Mouse (Mus musculus) embryonic facial prominence, embryonic 10.5 days (tissue): ENCODE measurements around the gene Clmp. TPM values are rescaled to one million over a fixed set of nuclear protein-coding genes. Genes with fewer than 3 reads are reported as not detected.

Experiments
- DNase-seq: peaks from one replicate; pipeline ENCODE4 v3.0.0-alpha.2; 2017; ENCODE audit warnings: low spot score
- H3K27ac ChIP-seq: fragments of 300-500 bp; sonication (generic); replicated peaks from 2 replicates; pipeline ENCODE4 v1.5.1; 2016; ENCODE audit warnings: mild to moderate bottlenecking
- H3K27me3 ChIP-seq: fragments of 300-500 bp; sonication (generic); replicated peaks from 2 replicates; pipeline ENCODE4 v1.6.1; 2016; ENCODE audit warnings: low read depth, mild to moderate bottlenecking; ENCODE audit not compliant: poor library complexity, severe bottlenecking
- H3K36me3 ChIP-seq: fragments of 300-500 bp; sonication (generic); replicated peaks from 2 replicates; pipeline ENCODE4 v1.6.1; 2016; ENCODE audit warnings: mild to moderate bottlenecking, moderate library complexity
- H3K4me1 ChIP-seq: fragments of 300-500 bp; sonication (generic); 2 replicates; pipeline ENCODE4 v1.6.1; 2016
- H3K4me3 ChIP-seq: fragments of 300-500 bp; sonication (generic); 2 replicates; pipeline ENCODE4 v1.5.1; 2016; ENCODE audit warnings: mild to moderate bottlenecking, moderate library complexity
- H3K9me3 ChIP-seq: fragments of 300-500 bp; sonication (generic); 2 replicates; pipeline ENCODE4 v1.6.1; 2016; ENCODE audit warnings: mild to moderate bottlenecking
- WGBS: fragments of 180-500 bp; shearing (Covaris S2); methylation state at CpG from one replicate; pipeline ENCODE4 v1.1.7; 2016; 5-methylcytosine and 5-hydroxymethylcytosine counted together
- polyA plus RNA-seq: library from polyadenylated mRNA; unstranded; fragments of >200 nt; fragmentation: Nextera tagmentation; extraction: Ambion mirVana; gene quantifications from 2 replicates; pipeline ENCODE4 v1.2.1, GENCODE M21; 2016

Gene Clmp
- polyA plus RNA-seq, 1 experiment from 2014 or later, result 45.6 TPM

DNA sequence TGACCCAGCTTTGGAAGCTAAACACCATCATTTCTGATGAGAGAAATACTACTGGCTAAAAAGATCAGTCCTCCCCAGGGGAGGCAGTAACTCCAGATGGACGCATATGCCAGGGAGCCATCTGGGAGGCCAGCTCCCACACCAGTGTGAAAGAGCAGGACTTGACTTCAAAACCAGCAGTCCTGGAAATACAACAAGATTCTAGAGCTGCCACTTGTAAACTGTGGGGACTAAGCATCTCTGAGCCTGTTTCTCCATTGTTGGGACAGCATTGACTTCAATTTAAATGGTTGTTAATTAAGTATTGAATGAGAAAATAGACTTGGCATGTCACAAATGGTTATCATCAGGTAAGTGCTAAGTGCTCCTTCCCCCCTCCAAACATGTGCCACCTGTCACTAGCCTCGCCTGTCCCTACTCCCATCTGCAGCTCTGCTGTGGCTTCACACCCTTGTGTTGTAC, 37.6 kb downstream of the Clmp start:
- DNase-seq, result no peak
- Histone ChIP-seq H3K4me3 (no peak overlapping the region), H3K9me3 (no peaks in the 10 kb centered on the region), H3K4me1 (peaks cover 37% of the 10 kb centered on the region), H3K36me3 (peaks cover 7% of the 10 kb centered on the region), H3K27ac (no peak overlapping the region), H3K27me3 (no peaks in the 10 kb centered on the region)
- 66% methylated on average over 2 of the region's 2 CpGs for WGBS

DNA sequence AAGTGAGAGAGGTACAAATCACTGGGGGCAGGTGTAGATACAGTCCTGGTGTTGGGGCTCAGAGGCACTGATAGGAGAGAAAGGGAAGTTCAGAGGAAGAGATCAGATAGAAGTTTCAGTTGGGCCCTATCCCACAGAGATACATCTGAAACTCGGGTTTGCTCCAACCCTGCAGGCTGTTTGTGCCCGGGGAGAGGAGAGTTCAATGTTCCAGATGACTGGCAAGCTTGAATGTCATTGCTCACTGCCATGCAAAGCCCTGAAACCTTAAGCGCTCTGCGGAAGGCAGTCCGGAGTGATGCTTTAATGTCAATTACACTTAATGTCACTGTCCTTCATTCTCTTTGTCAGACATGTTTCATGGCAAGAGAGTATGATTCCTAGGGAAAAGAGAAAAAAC, 39.2 kb downstream of the Clmp start:
- H3K4me3 ChIP-seq, result no peak overlapping the region
- WGBS, result 57% methylated on average over 5 of the region's 5 CpGs
- peaks cover 32% of the 10 kb centered on the region for H3K4me1 ChIP-seq
- DNase-seq, result no peak
- no peak overlapping the region for H3K27ac ChIP-seq
- H3K9me3 ChIP-seq, result no peaks in the 10 kb centered on the region
- no peaks in the 10 kb centered on the region for H3K27me3 ChIP-seq
- peaks cover 3% of the 10 kb centered on the region; the same call in 1 of the 2 replicates for H3K36me3 ChIP-seq

DNA sequence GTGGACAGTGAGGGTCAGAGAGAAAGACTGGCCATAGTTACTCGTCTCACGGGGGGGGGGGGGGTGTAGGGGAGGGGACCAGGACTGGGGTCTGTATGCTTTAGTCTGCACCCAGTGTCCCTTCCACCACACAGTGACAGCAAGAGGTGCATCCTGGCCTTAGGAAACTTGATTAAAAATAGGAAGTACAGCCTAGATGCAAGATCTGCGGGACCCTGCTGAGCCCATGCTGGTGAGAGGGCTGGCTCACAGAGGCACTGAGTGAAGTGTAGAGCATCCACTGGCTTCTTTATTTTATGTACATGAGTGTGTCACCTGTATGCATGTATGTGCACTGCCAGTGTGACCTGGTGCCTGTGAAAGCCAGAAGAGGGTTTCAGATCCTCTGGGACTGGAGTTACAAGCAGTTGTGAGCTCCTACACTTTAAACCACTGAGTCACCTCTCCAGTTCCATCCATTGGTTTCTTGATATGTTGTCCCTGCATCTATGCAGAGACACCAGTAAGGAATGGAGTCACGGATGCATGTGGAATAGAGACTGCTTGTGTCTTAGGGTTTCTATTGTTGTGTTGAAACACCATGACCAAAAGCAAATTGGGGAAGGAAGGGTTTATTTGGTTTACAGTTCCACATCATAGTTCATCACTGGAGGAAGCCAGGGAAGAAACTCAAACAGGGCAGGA, 41.5 kb downstream of the Clmp start:
- Histone ChIP-seq H3K9me3 (no peaks in the 10 kb centered on the region), H3K36me3 (peaks cover 3% of the 10 kb centered on the region; the same call in 1 of the 2 replicates), H3K4me3 (no peak overlapping the region), H3K4me1 (peaks cover 46% of the 10 kb centered on the region), H3K27me3 (no peaks in the 10 kb centered on the region), H3K27ac (no peak overlapping the region)
- WGBS, result 86% methylated on average over 4 of the region's 4 CpGs
- DNase-seq, result no peak

DNA sequence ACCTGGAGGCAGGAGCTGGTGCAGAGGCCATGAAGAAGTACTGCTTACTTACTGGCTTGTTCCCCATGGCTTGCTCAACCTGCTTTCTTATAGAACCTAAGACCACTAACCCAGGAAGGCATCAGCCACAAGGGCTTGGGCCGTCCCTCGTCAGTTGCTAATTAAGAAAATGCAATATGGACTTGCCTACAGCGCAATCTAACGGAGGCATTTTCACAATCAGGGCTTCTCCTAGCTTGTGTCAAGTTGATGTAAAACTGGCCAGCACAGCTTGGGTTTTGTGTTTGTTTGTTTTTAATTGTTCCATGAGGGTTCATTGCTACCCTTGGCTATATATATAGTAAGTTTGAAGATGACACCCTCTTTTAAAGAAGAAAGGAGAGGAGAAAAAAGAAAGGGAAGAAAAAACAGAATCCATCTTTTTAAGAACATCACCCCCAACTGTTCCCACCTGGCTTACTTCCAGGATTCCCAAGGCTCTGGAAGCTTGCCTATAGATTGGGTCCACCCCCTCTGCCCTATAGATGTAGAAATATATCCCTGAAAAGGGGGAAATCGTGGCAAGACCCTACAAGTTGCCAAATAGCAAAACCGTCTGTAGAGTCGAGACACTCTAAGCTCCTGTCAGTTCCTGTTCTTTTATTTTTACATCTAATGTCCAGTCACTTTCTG, 42.2 kb downstream of the Clmp start:
- no peak for DNase-seq
- Histone ChIP-seq H3K4me3 (no peak overlapping the region), H3K36me3 (peaks cover 3% of the 10 kb centered on the region; the same call in 1 of the 2 replicates), H3K4me1 (peaks cover 50% of the 10 kb centered on the region), H3K27me3 (no peaks in the 10 kb centered on the region), H3K9me3 (no peaks in the 10 kb centered on the region), H3K27ac (no peak overlapping the region)
- 90% methylated on average over 7 of the region's 7 CpGs for WGBS

DNA sequence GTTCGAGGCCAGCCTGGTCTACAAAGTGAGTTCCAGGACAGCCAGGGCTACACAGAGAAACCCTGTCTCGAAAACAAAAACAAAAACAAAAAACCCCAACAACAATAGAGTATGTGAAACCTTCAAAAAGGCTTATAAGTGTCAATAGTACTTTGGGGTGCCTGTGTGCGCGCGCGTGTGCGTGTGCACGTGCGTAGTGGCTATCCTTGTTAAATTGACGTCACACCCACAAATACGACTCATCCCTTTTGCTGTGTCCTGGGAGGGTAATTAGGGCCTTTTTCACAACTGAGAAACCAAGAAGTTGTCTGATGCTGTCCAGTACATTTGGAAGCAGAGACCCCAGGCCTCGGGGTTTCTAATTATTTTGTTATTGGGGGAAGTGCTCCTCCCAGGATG, 44.5 kb downstream of the Clmp start:
- Histone ChIP-seq H3K4me3 (peak overlapping the region; percentile 58), H3K9me3 (no peaks in the 10 kb centered on the region), H3K4me1 (peaks cover 41% of the 10 kb centered on the region), H3K36me3 (peaks cover 3% of the 10 kb centered on the region; the same call in 1 of the 2 replicates), H3K27me3 (no peaks in the 10 kb centered on the region), H3K27ac (peak overlapping the region; percentile 92)
- no peak for DNase-seq
- 45% methylated on average over 12 of the region's 12 CpGs for WGBS

DNA sequence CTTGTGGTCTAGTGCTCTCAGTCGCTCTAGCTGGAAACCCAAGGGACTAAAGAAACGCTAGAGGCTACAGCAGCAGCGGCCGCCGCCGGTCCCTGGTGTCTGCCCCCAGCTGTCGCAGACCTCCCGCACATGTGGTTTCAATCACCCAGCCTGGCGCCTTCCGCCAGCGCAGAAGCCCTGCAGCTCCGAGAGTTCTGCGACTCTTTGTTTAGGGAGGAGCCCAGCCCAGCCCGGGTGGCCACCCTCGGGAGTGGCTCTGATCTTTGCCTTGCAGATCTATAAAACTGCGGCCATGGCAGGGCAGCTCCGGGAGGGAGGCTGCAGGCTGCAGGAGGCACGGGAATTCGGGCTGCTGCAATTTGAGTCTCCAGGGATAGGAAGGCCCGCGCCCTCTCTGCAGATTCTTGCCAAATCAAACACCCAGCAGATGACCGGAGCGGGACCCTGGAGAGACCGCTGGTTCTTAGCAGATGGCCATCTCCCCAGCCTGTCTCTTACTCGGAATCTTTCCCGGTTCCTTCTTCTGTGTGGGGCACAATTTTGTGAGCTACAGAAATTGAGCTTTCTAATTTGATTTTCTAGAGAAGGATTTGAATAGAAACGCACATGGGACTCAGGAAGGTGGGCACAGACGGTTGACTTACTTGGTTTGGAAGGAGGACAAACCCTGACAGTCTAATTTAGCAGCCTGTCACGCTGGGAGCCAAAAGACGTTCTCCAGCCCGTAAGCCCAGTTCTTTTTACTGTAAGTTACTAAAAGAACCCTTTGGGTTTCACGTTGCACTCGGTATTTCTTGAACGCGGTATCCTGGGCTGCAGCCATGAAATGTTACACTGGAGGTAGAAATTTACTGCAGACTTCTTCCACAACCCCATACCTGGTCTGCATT, 45.2 kb downstream of the Clmp start:
- peaks cover 40% of the 10 kb centered on the region for H3K4me1 ChIP-seq
- under 1% methylated on average over 35 of the region's 35 CpGs for WGBS
- peak overlapping the region; percentile 92 for H3K27ac ChIP-seq
- no peaks in the 10 kb centered on the region for H3K9me3 ChIP-seq
- H3K36me3 ChIP-seq, result peaks cover 3% of the 10 kb centered on the region; the same call in 1 of the 2 replicates
- peak overlapping the region; percentile 58 for H3K4me3 ChIP-seq
- peak; percentile 93 for DNase-seq
- H3K27me3 ChIP-seq, result no peaks in the 10 kb centered on the region

DNA sequence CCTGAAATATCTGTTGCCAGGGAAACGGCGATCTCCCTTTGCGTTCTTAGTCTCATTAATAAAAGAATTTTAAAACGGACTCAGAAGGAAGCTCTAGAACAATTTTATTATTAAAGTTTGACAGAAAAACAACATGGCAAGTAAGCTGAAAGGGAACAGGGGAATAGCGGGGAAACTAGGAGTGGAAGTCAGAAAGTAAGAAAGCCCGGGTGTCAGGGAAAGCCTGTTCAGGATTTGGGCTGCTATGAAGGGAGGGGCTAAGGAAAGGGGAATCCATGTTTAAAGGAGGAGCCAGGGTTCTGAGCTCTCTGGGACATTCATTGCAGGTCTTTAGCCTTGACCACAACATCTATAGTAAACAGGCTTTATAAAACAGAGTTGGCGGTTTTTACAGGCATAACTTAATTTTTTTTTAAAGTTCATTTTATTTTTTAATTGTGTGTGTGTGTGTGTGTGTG, 45.9 kb downstream of the Clmp start:
- Histone ChIP-seq H3K27ac (peak overlapping the region; percentile 92), H3K9me3 (no peaks in the 10 kb centered on the region), H3K27me3 (no peaks in the 10 kb centered on the region), H3K4me1 (peaks cover 40% of the 10 kb centered on the region), H3K4me3 (peak overlapping the region; percentile 58), H3K36me3 (peaks cover 3% of the 10 kb centered on the region; the same call in 1 of the 2 replicates)
- DNase-seq, result peak; percentile 45
- WGBS, result 6% methylated on average over 7 of the region's 7 CpGs

DNA sequence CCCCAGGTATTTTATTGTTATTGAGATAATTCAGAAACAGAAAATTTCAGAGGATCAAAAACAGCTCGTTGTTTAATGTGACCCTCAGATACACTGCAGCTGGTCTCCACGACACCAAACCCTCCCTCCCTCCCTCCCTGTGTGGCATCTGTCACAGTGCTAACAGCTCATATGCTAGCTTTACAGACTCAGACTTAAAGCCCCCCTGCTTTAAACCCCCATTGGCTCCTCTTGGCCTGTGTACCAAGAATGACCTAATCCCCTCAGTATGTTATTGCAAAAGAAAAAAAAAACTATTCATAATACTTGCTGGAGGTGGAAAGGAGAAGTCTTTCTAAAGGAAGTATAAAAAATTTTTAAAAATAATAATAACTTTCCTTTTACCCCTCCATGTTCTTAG, 46.5 kb downstream of the Clmp start:
- peaks cover 3% of the 10 kb centered on the region; the same call in 1 of the 2 replicates for H3K36me3 ChIP-seq
- no peaks in the 10 kb centered on the region for H3K27me3 ChIP-seq
- peak overlapping the region; percentile 92; the same call in 1 of the 2 replicates for H3K27ac ChIP-seq
- peak overlapping the region; percentile 58; the same call in 1 of the 2 replicates for H3K4me3 ChIP-seq
- peaks cover 40% of the 10 kb centered on the region for H3K4me1 ChIP-seq
- 26% methylated on average over 2 of the region's 2 CpGs for WGBS
- no peak for DNase-seq
- H3K9me3 ChIP-seq, result no peaks in the 10 kb centered on the region

DNA sequence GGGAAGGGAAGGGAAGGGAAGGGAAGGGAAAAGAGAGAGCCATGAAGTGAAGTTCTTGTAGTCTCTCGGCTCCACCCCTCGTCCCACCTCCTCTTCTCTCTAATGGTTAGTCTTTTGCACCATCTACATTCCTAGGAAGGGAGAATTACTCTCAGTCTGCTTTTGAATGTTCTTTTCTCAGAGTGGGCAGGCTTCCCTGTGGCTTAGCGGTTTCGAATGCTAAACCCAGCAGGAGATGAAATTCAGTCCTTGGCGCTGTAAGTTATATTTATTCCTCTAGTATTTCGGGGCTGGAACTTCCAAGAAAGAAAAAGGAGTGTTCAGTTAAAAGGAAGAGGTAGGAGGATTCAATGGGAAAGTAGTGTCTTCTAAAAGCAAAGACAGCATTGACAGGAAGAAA, 51.4 kb downstream of the Clmp start:
- H3K4me3 ChIP-seq, result no peak overlapping the region
- H3K36me3 ChIP-seq, result no peaks in the 10 kb centered on the region
- peaks cover 20% of the 10 kb centered on the region for H3K4me1 ChIP-seq
- H3K9me3 ChIP-seq, result no peaks in the 10 kb centered on the region
- H3K27ac ChIP-seq, result no peak overlapping the region
- H3K27me3 ChIP-seq, result no peaks in the 10 kb centered on the region
- 83% methylated on average over 6 of the region's 6 CpGs for whole genome bisulfite sequencing
- DNase-seq, result no peak

DNA sequence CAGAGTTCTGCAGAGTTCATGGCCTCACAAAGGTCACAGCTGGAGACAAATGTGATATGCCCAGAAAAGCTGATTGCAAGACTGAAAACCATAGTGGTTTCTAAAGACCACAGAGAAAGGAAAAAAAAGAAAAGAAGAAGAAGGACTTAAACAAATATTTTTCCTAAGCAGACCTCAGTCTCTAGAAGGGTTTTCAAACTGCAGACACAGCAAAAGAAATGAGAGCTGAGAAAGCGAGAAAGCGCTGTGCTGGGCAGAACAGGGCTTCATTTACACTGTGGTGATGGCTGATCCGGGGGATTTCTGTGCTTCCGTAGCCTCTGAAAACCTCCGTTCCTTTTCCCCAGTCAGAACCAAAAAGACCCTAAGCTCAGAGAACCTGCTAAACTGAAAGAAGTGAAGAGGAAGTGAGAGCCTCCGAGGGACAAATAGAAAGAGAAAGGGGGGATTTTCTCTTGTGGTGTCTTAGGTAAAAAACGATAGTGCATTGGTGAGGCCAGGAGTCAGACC, 57.8 kb downstream of the Clmp start:
- 44% methylated on average over 7 of the region's 7 CpGs for WGBS

DNA sequence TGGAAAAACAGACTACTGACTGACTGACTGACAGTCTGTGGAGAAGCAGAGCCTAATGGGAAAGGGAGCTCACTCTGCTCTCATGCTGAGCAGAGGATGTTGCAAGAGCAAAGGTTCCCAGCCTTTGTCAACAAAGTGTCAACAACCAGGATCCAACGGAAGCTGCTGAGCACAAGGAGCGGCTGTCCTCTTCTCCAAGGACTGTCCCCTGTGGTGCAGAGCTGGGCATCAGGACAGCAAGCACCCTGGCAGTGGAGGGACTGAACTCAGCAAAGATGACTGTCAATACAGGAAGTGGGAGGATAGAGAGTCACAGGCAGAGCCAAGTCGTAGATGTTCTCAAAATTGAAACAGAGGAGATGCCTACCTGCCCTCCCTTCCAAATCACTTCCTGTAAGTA, 58.5 kb downstream of the Clmp start:
- no peak for DNase-seq
- Histone ChIP-seq H3K4me1 (peaks cover 32% of the 10 kb centered on the region), H3K36me3 (peaks cover 24% of the 10 kb centered on the region), H3K27ac (peak overlapping the region; percentile 52; the same call in 1 of the 2 replicates), H3K4me3 (no peak overlapping the region), H3K9me3 (no peaks in the 10 kb centered on the region), H3K27me3 (no peaks in the 10 kb centered on the region)
- WGBS, result 52% methylated on average over 3 of the region's 3 CpGs

More for the DNA sequence above, 57.8 kb downstream of the Clmp start:
- H3K27ac ChIP-seq, result peak overlapping the region; percentile 52
- peaks cover 24% of the 10 kb centered on the region for H3K36me3 ChIP-seq
- H3K4me1 ChIP-seq, result peaks cover 32% of the 10 kb centered on the region
- no peak for DNase-seq
- no peaks in the 10 kb centered on the region for H3K9me3 ChIP-seq
- no peak overlapping the region for H3K4me3 ChIP-seq
- no peaks in the 10 kb centered on the region for H3K27me3 ChIP-seq

DNA sequence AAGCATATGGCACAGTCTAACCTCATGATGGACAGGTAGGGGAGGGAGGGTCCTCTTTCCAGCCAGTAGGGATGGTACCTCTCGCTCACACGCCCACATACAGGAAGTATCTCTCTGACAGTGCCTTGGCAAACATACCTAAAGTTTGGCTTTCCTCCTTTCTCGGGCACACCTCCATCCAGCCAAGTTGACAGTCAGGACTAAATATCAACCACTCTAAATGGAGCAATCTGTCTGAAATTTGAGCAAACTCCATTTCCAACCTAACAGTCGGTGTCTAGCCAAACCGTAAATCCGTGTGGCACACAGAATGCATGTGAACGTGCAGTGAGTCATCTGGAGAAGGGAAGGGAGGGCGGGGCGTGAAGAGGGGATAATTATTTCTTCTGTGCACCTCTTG, 61.0 kb downstream of the Clmp start:
- H3K4me1 ChIP-seq, result peaks cover 45% of the 10 kb centered on the region
- WGBS, result 82% methylated on average over 9 of the region's 9 CpGs
- peaks cover 24% of the 10 kb centered on the region for H3K36me3 ChIP-seq
- no peaks in the 10 kb centered on the region for H3K9me3 ChIP-seq
- no peak overlapping the region for H3K27ac ChIP-seq
- DNase-seq, result no peak
- H3K4me3 ChIP-seq, result no peak overlapping the region
- no peaks in the 10 kb centered on the region for H3K27me3 ChIP-seq
